Mouse (Mus musculus): ENCODE measurements around the gene Sdk2. TPM values are rescaled to one million over a fixed set of nuclear protein-coding genes. Genes with fewer than 3 reads are reported as not detected.
A peak's percentile ranks its signal among the peaks of the same experiment; 100 is the strongest.

Sdk2 gene
- polyA plus RNA-seq, 1 experiment from 2014 or later = 0.66 TPM

DNA sequence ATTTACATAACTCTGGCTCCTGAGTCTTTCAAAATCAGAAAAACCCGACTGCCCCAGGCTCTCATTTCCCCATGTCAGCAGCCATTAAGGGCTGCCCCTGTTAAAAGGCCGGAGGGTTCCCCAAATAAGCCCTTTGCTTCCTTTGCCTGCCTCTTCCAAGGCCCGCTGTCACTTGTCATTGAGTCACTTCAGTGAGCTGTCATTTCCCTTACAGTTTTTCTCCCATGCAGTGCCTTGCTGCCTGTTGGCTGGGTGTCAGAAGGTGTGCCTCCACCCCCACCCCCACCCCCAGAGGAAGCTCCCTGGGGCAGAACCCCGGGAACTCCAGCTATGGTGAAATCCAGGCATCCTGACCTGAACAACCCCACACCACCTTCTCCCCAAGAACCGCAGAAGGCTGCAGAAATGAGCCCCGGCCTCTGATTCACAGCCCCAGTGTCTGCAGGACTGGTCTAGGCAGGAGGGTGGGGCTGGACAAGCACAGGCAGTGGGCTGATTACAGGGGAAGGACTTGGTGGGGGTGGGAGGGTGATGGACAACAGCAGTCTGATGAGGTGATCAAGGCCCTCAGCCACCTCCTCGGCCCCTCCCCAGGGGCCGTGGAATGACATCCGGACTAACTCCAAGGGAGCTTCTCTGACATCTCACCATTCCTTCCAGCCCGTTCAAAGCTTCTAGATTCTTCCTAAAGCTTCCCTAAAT lies 300.4 kb downstream of the Sdk2 start:
- Histone ChIP-seq H3K4me1 (replicated peaks; ENCODE audit: control insufficient read depth, insufficient read depth, low read length) (0 out of 2 replicates have a peak, but pooled peaks cover 9% of the 10 kb centered on the region), H3K4me3 (ENCODE audit: low read depth, low read length) (no peak overlapping the region), H3K9ac (ENCODE audit: low read depth, low read length) (no peak overlapping the region), H3K36me3 (ENCODE audit: control insufficient read depth, insufficient read depth) (no peaks in the 10 kb centered on the region), H3K27me3 (replicated peaks; ENCODE audit: control insufficient read depth, insufficient read depth, low read length) (no peaks in the 10 kb centered on the region), H3K27ac (ENCODE audit: low read depth, low read length) (no peak overlapping the region), H3K9me3 (ENCODE audit: control insufficient read depth) (no peaks in the 10 kb centered on the region), H3K4me2 (replicated peaks; ENCODE audit: low read depth) (no peak overlapping the region)
- TF ChIP-seq CTCF (IDR thresholded peaks at IDR 0.05; ENCODE audit: low read depth) = no peak
- 38% methylated on average over 10 of the region's 10 CpGs for WGBS
- no peak for ATAC-seq

DNA sequence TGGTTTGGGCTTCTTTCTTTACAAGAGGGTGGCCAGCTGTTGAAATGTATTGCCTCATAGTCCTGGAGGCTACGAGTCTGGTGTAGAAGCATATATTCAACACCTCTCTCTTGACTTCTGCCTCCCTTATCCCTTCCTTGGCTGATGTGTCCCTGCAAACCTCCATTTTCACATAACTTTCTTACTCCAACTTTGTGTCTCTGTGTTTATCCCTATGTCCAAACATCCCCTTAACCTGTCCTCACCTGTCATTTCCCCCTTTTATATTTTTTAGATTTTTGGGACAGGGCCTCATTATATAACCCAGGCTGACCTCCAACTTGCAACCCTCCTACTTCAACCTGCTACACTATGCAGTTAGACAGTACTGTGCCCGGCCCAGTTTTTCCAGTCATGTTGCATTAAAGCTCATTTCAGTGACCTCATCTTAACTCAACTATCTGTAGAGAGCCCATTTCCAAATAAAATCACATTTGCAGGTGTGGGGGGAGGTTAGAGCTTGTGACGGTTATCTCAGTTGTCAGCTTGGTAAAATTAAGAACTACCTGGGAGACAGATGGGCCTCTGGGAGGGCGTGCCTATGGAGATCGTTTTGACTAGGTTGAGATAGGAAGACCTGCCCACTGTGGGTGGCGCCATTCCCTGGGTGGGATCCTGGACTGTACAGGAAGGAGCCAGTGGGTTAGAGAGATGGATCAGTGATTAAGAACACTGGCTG lies 302.6 kb downstream of the Sdk2 start:
- no peak for ATAC-seq
- Histone ChIP-seq H3K4me2 (replicated peaks; ENCODE audit: low read depth) (no peak overlapping the region), H3K9ac (ENCODE audit: low read depth, low read length) (no peak overlapping the region), H3K4me1 (replicated peaks; ENCODE audit: control insufficient read depth, insufficient read depth, low read length) (0 out of 2 replicates have a peak, but pooled peaks cover 9% of the 10 kb centered on the region), H3K27ac (ENCODE audit: low read depth, low read length) (no peak overlapping the region), H3K36me3 (ENCODE audit: control insufficient read depth, insufficient read depth) (no peaks in the 10 kb centered on the region), H3K9me3 (ENCODE audit: control insufficient read depth) (no peaks in the 10 kb centered on the region), H3K4me3 (ENCODE audit: low read depth, low read length) (no peak overlapping the region), H3K27me3 (replicated peaks; ENCODE audit: control insufficient read depth, insufficient read depth, low read length) (no peaks in the 10 kb centered on the region)
- whole genome bisulfite sequencing = 69% methylated on average over 6 of the region's 6 CpGs
- TF ChIP-seq CTCF (IDR thresholded peaks at IDR 0.05; ENCODE audit: low read depth) = no peak

DNA sequence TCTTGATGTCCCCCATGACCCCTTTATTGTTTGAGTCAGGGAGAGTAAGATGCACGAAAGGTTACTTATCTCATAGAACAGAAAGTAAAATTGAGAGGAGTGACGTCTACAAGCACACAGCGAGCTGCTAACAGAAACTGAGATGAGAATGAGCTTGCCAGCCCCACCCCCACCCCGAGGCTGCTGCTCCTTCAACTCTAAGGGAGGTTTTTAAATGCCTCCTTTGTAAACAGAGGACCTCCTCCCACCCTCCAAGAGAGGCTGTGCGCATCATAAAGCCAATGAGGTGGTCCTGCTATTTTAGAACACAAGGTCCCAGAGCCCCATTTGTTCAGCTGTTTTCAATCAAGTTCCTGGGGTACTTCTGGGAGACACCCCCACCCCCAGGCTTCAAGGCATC lies 303.4 kb downstream of the Sdk2 start:
- no peaks in the 10 kb centered on the region for H3K36me3 ChIP-seq (ENCODE audit: control insufficient read depth, insufficient read depth)
- no peak overlapping the region for H3K27ac ChIP-seq (ENCODE audit: low read depth, low read length)
- TF ChIP-seq CTCF (IDR thresholded peaks at IDR 0.05; ENCODE audit: low read depth) = no peak
- no peaks in the 10 kb centered on the region for H3K9me3 ChIP-seq (ENCODE audit: control insufficient read depth)
- no peak overlapping the region for H3K4me3 ChIP-seq (ENCODE audit: low read depth, low read length)
- H3K4me2 ChIP-seq (replicated peaks; ENCODE audit: low read depth) = peak overlapping the region; percentile 21
- no peak for ATAC-seq
- 23% methylated on average over 5 of the region's 5 CpGs for WGBS
- H3K9ac ChIP-seq (ENCODE audit: low read depth, low read length) = no peak overlapping the region
- H3K4me1 ChIP-seq (replicated peaks; ENCODE audit: control insufficient read depth, insufficient read depth, low read length) = 0 out of 2 replicates have a peak, but pooled peaks cover 9% of the 10 kb centered on the region
- no peaks in the 10 kb centered on the region for H3K27me3 ChIP-seq (replicated peaks; ENCODE audit: control insufficient read depth, insufficient read depth, low read length)

- Histone ChIP-seq H3K4me1 (replicated peaks; ENCODE audit: control insufficient read depth, insufficient read depth, low read length) (0 out of 2 replicates have a peak, but pooled peaks cover 6% of the 10 kb centered on the region), H3K27ac (ENCODE audit: low read depth, low read length) (no peak overlapping the region), H3K4me2 (replicated peaks; ENCODE audit: low read depth) (no peak overlapping the region), H3K36me3 (ENCODE audit: control insufficient read depth, insufficient read depth) (no peaks in the 10 kb centered on the region), H3K4me3 (ENCODE audit: low read depth, low read length) (no peak overlapping the region), H3K27me3 (replicated peaks; ENCODE audit: control insufficient read depth, insufficient read depth, low read length) (no peaks in the 10 kb centered on the region), H3K9me3 (ENCODE audit: control insufficient read depth) (no peaks in the 10 kb centered on the region), H3K9ac (ENCODE audit: low read depth, low read length) (no peak overlapping the region)
- TF ChIP-seq CTCF (IDR thresholded peaks at IDR 0.05; ENCODE audit: low read depth) = no peak
- WGBS = 86% methylated on average over 8 of the region's 8 CpGs
- ATAC-seq = no peak
Measured at GRCm38 (mm10) chr11:113762136-113762797, 304.6 kb downstream of the Sdk2 start.

DNA sequence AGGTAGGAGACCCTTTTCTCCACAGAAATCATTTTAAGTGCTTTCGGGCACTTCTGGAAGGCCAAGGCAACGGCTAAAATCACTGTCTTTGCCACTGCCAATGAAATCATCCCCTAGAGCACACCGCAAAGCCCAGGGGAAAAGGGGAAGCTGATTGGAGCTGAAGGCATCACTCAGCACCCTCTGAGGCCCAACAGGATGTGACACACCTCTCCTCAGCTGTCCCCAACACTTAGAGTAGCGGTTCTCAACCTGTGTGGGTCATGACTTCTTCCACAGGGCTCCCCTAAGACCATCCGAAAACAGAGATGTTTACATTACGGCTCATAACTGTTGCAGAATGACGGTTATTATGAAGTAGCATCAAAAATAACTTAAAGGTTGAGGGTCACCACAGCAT lies 305.2 kb downstream of the Sdk2 start:
- Histone ChIP-seq H3K4me3 (ENCODE audit: low read depth, low read length) (no peak overlapping the region), H3K4me2 (replicated peaks; ENCODE audit: low read depth) (no peak overlapping the region), H3K9me3 (ENCODE audit: control insufficient read depth) (no peaks in the 10 kb centered on the region), H3K36me3 (ENCODE audit: control insufficient read depth, insufficient read depth) (no peaks in the 10 kb centered on the region), H3K4me1 (replicated peaks; ENCODE audit: control insufficient read depth, insufficient read depth, low read length) (0 out of 2 replicates have a peak, but pooled peaks cover 6% of the 10 kb centered on the region), H3K27me3 (replicated peaks; ENCODE audit: control insufficient read depth, insufficient read depth, low read length) (no peaks in the 10 kb centered on the region), H3K9ac (ENCODE audit: low read depth, low read length) (no peak overlapping the region), H3K27ac (ENCODE audit: low read depth, low read length) (no peak overlapping the region)
- 79% methylated on average over 7 of the region's 7 CpGs for WGBS
- TF ChIP-seq CTCF (IDR thresholded peaks at IDR 0.05; ENCODE audit: low read depth) = no peak
- no peak for ATAC-seq

- no peak overlapping the region for H3K9ac ChIP-seq (ENCODE audit: low read depth, low read length)
- TF ChIP-seq CTCF (IDR thresholded peaks at IDR 0.05; ENCODE audit: low read depth) = no peak
- no peak overlapping the region for H3K4me2 ChIP-seq (replicated peaks; ENCODE audit: low read depth)
- H3K36me3 ChIP-seq (ENCODE audit: control insufficient read depth, insufficient read depth) = no peaks in the 10 kb centered on the region
- WGBS = 54% methylated on average over 7 of the region's 7 CpGs
- no peak overlapping the region for H3K4me3 ChIP-seq (ENCODE audit: low read depth, low read length)
- 0 out of 2 replicates have a peak, but pooled peaks cover 2% of the 10 kb centered on the region for H3K4me1 ChIP-seq (replicated peaks; ENCODE audit: control insufficient read depth, insufficient read depth, low read length)
- no peak overlapping the region for H3K27ac ChIP-seq (ENCODE audit: low read depth, low read length)
- no peaks in the 10 kb centered on the region for H3K9me3 ChIP-seq (ENCODE audit: control insufficient read depth)
- no peaks in the 10 kb centered on the region for H3K27me3 ChIP-seq (replicated peaks; ENCODE audit: control insufficient read depth, insufficient read depth, low read length)
- ATAC-seq = no peak
Measured at GRCm38 (mm10) chr11:113760476-113760875, 306.4 kb downstream of the Sdk2 start.
